Mouse (Mus musculus) ES-Bruce4 (cell line): Measurements from ENCODE around the gene Fgfr2.

Experiments
- CTCF ChIP-seq: IDR thresholded peaks from one replicate; pipeline ENCODE4 v1.8.1; 2011; ENCODE audit warnings: low read depth, low read length
- EP300 ChIP-seq: IDR thresholded peaks from 2 replicates; pipeline ENCODE4 v1.6.1; 2011; ENCODE audit warnings: low read depth, low read length; ENCODE audit not compliant: insufficient read depth
- POLR2A ChIP-seq: IDR thresholded peaks from one replicate; pipeline ENCODE4 v1.8.1; 2011; ENCODE audit warnings: low read length; ENCODE audit not compliant: insufficient read depth

- TF ChIP-seq POLR2A = no peak
- no peak for TF ChIP-seq EP300
- no peak for TF ChIP-seq CTCF
Measured at GRCm38 (mm10) chr7:132732136-132732789, 390.9 kb downstream of the Fgfr2 start.
